Mouse (Mus musculus) bone marrow, adult 2 months (tissue): ENCODE measurements around the gene Gm45713.

Experiments used
- CTCF ChIP-seq: fragments of 200-500 bp; IDR thresholded peaks from 2 replicates; pipeline ENCODE4 v1.5.1; 2011; ENCODE audit warnings: low read length, control low read depth; ENCODE audit not compliant: control insufficient read depth, insufficient read depth
- POLR2A ChIP-seq: fragments of 200-500 bp; IDR thresholded peaks from 2 replicates; pipeline ENCODE4 v1.6.1; 2011; ENCODE audit warnings: low read depth, mild to moderate bottlenecking, control low read depth, low read length, borderline replicate concordance; ENCODE audit not compliant: control insufficient read depth

DNA sequence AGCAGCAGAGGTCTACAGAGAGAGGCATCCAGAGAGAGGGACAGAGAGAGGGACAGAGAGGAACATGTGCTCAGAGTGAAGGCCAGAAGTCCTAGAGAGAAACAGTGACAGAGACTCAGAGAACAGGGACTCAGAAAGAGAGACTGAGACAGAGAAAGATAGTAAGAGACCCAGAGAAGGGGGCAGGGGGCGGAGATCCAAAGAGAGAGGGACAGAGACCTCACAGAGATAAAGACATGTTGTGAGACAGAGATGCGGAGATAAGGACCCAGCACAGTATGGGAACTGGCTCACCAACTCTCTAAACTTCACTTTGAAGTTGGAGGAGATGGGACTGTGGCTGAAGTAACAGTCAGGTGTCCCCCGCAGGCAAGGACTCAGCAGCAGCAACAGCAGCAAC, 661 bp downstream of the Gm45713 start:
- TF ChIP-seq POLR2A (no peak), CTCF (no peak)
